Mouse (Mus musculus) ovary, adult 18-20 months (tissue): ENCODE measurements around the gene Ptar1.
A peak's percentile ranks its signal among the peaks of the same experiment; 100 is the strongest.
"Not testable (repeated sequence)": the region's sequence is repeated elsewhere in the genome, so short reads cannot be mapped to it uniquely, and the experiment has no call there.

ENCODE experiments used
- DNase-seq: peaks from one replicate; pipeline ENCODE4 v3.0.0; 2022; ENCODE audit warnings: low spot score, mixed read lengths

The Ptar1 gene

GRCm38 (mm10) chr19:23687296-23688021 lies at the start of gene Ptar1:
Ptar1 (plus strand) TSS chr19:23687429.
- peak; percentile 79 for DNase-seq

GRCm38 (mm10) chr19:23643819-23644218 lies 43.4 kb upstream of the Ptar1 start:
- DNase-seq: no peak

- DNase-seq: no peak
Observed at GRCm38 (mm10) chr19:23645347-23645746, 41.9 kb upstream of the Ptar1 start.

GRCm38 (mm10) chr19:23647308-23647707 lies 39.9 kb upstream of the Ptar1 start:
- no peak for DNase-seq

- peak; percentile 55 for DNase-seq
Observed at GRCm38 (mm10) chr19:23652644-23653043, 34.6 kb upstream of the Ptar1 start, which contains the start of gene 1700028P14Rik. 1700028P14Rik (minus strand) TSS chr19:23652812.

GRCm38 (mm10) chr19:23653154-23653553 lies 34.1 kb upstream of the Ptar1 start:
- no peak for DNase-seq

GRCm38 (mm10) chr19:23657261-23657932 lies 29.8 kb upstream of the Ptar1 start:
- DNase-seq: no peak

GRCm38 (mm10) chr19:23658350-23658749 lies 28.9 kb upstream of the Ptar1 start:
- DNase-seq: no peak

GRCm38 (mm10) chr19:23664083-23664482 lies 23.1 kb upstream of the Ptar1 start:
- DNase-seq: no peak

- DNase-seq: no peak
Observed at GRCm38 (mm10) chr19:23668142-23668655, 19.0 kb upstream of the Ptar1 start.

GRCm38 (mm10) chr19:23673021-23673420 lies 14.2 kb upstream of the Ptar1 start:
- no peak for DNase-seq

- DNase-seq: not testable (repeated sequence)
Observed at GRCm38 (mm10) chr19:23675656-23676055, 11.6 kb upstream of the Ptar1 start.

- DNase-seq: no peak
Observed at GRCm38 (mm10) chr19:23686962-23687295, 300 bp upstream of the Ptar1 start.

- no peak for DNase-seq
Observed at GRCm38 (mm10) chr19:23688421-23688946, 1.3 kb downstream of the Ptar1 start.

GRCm38 (mm10) chr19:23694344-23694743 lies 7.1 kb downstream of the Ptar1 start:
- no peak for DNase-seq

- DNase-seq: no peak
Observed at GRCm38 (mm10) chr19:23697861-23698260, 10.6 kb downstream of the Ptar1 start.

- DNase-seq: no peak
Observed at GRCm38 (mm10) chr19:23698366-23698765, 11.1 kb downstream of the Ptar1 start.

- no peak for DNase-seq
Observed at GRCm38 (mm10) chr19:23699131-23699530, 11.9 kb downstream of the Ptar1 start.

- DNase-seq: no peak
Observed at GRCm38 (mm10) chr19:23702896-23703295, 15.7 kb downstream of the Ptar1 start.

- no peak for DNase-seq
Observed at GRCm38 (mm10) chr19:23705383-23705782, 18.2 kb downstream of the Ptar1 start.

GRCm38 (mm10) chr19:23746506-23746905 lies 59.3 kb downstream of the Ptar1 start:
- no peak for DNase-seq

GRCm38 (mm10) chr19:23757011-23757410 lies 69.8 kb downstream of the Ptar1 start:
- no peak for DNase-seq

- DNase-seq: peak; percentile 78
Observed at GRCm38 (mm10) chr19:23757961-23758553, 70.8 kb downstream of the Ptar1 start.
